Mouse (Mus musculus) thymus, adult 18-20 months (tissue): ENCODE measurements around the gene Efnb1.
"Not testable (repeated sequence)": the region's sequence is repeated elsewhere in the genome, so short reads cannot be mapped to it uniquely, and the experiment has no call there.

Source experiments
- DNase-seq, 2 experiments: peaks; one replicate each; pipeline ENCODE4 v3.0.0; 2022; ENCODE audit warnings: mixed read lengths in 2 of 2

The Efnb1 gene

DNA sequence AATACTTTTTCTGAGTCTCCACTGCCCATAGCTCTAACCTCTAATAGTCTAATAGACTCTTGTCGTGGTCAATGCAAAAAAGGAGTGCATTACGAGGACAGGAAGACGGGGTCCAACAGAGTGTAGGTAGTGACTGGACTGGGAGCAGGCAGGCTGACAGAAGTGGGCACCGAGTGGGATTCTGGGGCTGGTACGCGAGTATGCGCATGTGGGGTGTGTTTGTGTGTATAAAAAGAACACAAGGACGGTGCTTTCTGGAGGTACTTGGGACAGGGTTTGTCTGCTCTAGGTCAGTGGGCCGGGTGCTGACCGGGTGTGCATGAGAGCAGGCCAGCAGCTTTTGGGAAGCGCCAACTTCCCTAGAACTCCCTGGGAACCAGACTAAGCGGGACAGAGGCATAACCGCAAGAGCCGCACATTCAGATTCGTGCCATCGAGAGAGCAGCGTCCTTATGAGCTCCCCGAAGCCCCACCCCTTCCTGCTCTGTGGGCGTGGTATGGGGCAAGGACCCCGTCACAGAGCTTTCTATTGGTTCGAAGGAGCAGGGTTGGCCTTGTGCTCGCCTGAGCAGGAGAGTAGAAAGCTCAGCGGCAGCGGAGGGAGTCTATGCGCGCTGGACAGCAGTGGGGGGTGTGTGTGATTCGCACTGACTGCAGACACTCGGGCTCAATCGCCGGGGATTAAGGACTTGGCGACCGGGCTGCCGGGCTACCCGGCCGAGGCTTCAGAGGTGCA lies at the start of gene Efnb1:
Gene Efnb1, plus strand, starts transcription at position 608 of the 736 bp plus-strand sequence.
- peak; percentile 76 to 82 for DNase-seq

DNA sequence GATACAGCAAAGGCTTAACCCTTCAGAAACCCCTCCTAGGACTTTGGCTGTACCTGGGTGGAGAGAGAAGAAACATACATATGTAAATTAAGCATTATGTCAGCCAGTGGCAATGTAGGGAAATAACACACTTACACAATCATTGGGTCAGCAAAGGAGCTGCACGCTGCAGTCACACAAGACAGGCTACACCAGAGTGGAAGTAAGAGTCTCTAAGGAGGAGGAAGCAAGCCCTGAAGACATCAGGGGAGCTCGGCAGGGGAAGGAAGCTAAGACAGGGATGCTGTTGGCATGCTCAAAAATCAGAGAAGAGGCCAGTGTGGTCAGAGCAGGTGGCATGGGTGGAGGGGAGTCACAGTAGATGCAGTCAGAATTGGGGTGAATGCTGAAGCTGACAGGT lies 43.2 kb upstream of the Efnb1 start:
- no peak for DNase-seq

GRCm38 (mm10) chrX:99111088-99111724 lies 24.7 kb upstream of the Efnb1 start:
- DNase-seq: not testable (repeated sequence)

GRCm38 (mm10) chrX:99119510-99119909 lies 16.4 kb upstream of the Efnb1 start:
- DNase-seq: no peak

DNA sequence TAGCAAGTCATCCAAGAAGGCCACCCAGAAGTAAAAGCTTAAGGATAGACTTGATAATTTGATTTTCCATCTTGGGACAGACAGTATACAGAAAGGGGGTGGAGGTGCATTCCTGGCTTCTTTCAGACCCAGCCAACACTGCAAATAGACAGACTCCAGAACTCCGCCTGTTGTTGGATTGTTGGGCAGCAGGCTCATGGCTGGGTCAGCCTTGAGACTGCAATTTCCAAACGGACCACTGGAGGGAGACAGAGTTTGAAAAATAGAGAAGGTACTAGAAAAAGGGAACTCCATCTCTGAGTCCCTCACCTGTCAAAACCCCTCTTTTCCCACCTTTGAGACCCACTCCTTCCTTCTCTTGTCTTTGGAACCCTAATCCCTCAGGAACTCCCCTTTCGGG lies 5.9 kb upstream of the Efnb1 start:
- DNase-seq: no peak

DNA sequence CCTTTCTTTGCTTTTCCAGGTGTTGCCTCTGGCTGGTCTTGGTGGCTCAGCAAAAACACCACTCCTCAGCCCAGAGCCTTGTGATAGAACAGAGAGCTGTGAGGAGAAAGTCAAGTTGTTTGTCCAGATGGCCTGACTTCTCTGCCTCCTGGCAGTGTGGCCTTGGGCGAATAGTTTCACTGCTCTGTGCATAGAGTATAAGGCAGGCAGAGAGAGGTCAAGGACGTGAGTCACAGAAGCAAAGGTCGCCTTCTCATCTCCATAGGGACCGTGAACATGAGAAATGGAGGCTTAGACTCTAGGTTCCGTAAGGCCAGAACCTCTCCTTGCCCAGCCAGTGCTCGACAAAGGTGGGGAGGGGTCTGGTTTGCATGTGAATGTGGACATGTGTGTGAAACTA lies 3.4 kb upstream of the Efnb1 start:
- DNase-seq: no peak

- peak; percentile 55 to 61 for DNase-seq
Observed at GRCm38 (mm10) chrX:99134891-99135290, 1.0 kb upstream of the Efnb1 start.

- peak in 1 of 2 experiments; percentile 14 for DNase-seq
Observed at GRCm38 (mm10) chrX:99136431-99136966, 569 bp downstream of the Efnb1 start.

- DNase-seq: no peak
Observed at GRCm38 (mm10) chrX:99137143-99137870, 1.4 kb downstream of the Efnb1 start.

DNA sequence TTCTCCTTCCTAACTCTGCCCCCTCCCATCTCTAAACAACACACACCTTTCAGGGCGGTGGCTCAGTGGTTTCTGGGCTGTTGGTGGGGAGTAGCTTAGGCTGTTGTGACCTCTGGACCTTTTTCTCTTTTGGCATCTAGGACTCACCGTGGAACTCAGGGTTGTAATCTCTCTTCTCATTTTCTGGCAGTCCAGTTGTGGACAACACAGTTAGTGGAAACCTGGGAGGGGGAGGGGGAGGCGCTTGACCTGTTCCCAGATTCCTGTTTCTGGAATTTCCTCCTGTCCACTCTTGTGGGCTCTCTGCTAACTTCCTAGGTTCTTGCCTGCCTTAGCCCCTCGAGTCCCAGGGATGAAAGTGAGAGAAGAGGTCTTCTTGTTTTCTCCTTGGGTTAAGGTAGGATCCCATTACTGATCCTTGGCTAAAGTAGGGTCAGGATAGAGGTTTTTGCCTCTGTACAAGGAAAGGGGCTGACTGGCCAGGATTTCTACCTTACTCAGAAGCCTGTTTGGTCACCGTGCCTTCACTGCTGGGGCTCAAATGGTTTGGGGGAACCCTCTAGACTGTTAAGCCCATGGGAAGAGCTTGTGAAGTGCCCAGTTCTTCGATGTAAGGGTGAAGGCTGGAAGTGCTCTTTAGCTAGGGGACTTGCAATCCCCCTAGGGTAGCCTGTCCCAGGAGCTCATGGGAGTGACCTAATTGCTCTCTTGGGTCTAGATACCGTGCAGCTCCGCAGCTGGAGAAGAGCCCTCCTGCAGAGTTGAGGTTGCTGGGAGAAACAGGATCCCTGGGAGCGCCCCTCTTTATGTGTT lies 2.2 kb downstream of the Efnb1 start:
- no peak for DNase-seq

DNA sequence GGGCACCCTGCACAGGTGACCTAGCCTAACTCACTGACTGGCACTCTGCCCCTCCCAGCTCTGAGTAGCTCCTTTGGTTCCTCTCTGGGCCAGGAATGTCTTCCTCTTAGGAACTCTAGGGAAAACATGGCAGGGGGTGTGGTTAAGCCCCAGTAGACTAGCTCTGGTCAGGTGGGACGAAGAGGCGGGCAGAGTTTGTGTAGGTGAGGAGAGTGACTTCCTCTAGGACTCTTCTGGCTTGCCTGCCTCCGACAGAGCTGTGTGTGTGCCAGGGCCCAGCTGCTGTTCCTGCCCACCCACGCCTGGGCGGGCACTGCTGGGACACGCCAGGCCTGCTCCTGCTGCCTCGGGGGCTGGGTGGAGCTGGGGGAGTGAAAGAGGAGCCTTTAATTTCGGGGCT lies 5.1 kb downstream of the Efnb1 start:
- DNase-seq: no peak

DNA sequence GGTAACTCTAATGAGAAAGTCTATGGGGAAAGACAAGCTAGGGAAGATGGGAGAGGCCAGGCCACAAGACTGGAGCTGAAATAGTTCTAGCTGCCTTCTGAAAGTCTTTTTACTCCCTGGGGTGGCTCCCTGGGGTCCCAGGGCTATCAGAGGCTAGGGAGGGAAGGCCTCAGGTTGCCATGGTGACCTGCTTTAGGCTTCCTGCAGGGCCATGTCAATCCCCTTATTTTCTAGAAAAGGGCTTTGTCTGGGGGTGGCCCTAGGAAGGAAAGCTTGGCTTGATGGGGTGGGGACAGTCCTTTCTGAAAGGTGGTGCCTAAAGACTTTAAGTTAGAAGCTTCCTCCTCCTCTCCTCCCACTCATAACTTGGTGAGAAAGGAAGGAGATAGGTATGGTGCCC lies 6.0 kb downstream of the Efnb1 start:
- no peak for DNase-seq

- DNase-seq: no peak
Observed at GRCm38 (mm10) chrX:99145561-99145960, 9.6 kb downstream of the Efnb1 start.

DNA sequence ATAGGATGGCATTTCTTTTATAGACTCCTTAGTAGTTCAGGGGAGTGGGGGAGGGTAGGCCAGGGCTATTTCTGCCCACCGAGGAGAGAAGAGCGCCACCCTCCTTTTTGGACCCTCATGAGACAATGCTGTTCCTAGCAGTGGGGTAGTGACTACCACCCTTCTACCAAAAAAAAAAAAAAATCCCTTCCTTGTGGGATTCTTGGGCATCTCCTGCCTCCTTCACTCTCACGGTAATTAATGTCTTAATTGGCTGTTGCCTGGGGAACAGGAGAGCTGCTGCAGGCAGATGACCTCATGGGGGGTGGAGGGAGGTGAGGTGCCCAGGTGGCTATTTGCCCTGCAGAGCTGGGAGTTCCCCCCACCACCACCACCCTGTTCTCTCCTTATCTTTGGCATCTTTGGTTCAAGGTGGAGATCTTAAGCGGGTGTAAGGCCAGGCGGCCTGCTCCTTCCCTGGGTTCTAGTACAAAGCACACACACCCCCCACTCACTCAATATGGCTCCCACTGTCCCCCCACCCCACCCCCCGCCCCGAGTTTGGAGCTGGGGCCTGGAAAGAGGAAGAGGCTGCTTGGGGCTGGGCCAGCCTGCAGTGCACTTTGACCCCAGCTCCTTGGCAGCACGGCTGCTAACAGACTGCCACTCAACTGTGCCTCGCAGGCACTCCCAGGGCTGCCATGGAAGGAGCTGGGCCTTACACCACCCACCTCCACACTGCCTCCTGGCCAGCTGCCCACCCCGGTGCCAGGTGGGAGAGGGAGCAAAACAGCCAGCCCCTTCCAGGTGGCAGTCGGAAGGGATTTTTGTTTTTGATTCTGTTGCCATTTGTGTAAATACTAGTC lies 12.4 kb downstream of the Efnb1 start:
- no peak for DNase-seq

GRCm38 (mm10) chrX:99149047-99149446 lies 13.1 kb downstream of the Efnb1 start:
- no peak for DNase-seq

DNA sequence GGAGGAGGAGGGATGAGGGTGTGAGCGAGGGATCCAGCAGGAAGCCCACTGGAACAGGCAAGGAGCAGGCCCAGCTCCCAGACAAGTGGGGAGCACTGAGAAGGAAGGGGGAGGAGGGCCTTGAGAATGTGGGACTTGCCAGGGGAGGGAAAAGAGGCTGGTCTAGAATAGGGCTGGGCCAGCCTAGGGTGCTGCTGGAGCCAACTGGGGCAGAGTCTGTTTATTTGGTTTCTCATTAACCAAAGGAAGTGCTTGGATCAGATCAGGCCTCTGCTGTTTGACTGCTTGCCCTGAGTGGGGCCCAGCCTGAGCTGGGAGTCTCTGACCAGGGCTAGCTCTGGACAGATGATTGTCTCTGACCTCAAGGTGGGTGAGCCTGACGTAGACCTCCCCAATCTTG lies 14.0 kb downstream of the Efnb1 start:
- no peak for DNase-seq

- no peak for DNase-seq
Observed at GRCm38 (mm10) chrX:99150712-99151111, 14.8 kb downstream of the Efnb1 start.

GRCm38 (mm10) chrX:99151434-99151833 lies 15.5 kb downstream of the Efnb1 start:
- no peak for DNase-seq

GRCm38 (mm10) chrX:99152141-99152540 lies 16.2 kb downstream of the Efnb1 start:
- no peak for DNase-seq

DNA sequence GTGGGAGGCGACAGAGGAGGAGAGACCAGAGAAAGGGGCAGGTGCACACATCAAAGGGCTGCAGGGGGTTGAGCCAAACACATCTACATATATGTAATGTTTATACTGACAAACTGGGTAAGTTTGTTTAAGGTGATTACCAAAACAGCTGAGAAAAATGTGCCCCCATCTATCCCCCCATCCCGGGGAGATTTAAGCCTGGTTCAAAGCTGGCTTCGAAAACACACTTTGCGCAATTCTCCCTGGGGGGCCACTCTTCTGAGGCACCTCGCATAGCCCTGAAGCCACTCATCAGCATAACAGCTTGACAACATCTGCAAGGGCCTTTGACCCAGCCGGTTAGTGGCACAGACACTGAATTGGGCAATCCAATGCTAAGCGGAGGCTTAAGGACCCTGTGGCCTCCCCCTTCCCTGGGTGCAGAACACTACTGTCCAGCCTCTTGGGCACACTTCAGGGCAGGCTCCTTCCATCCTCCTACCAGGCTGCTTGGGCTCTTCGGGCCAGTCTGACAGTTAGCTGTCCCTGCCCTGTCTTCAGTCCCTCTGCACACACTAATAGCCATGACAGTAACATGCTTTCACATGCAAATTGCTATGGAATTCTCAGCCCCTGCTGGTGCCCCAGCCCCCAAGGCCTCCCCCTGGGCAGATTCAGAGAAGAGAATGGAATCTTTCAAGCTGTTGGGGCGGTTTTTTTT lies 16.8 kb downstream of the Efnb1 start:
- no peak for DNase-seq

- no peak for DNase-seq
Observed at GRCm38 (mm10) chrX:99153266-99153646, 17.3 kb downstream of the Efnb1 start.
